Mouse (Mus musculus): Measurements from ENCODE around the gene Mzf1.
"Not testable (repeated sequence)": the region's sequence is repeated elsewhere in the genome, so short reads cannot be mapped to it uniquely, and the experiment has no call there.

DNA sequence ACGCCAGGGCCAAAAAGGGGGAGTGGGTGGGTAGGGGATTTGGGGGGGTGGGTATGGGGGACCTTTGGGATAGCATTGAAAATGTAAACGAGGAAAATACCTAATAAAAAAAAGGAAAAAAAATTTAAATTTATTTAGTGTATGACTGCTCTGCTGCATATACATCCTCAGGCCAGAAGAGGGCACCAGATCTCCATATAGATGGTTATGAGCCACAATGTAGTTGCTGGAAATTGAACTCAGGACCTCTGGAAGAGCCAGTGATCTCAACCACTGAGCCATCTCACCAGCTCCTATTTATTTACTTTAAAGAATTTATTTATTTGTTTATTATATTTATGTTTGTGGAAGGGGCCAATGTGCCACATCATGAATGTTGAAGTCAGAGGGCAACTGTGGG, 8.8 kb upstream of the Mzf1 start:
- TF ChIP-seq CTCF (IDR thresholded peaks at IDR 0.05; ENCODE audit: low read depth, low read length), result 0 out of 2 replicates have a peak, but pooled peaks have one; percentile 30
- TF ChIP-seq GATA1 (IDR thresholded peaks at IDR 0.05; ENCODE audit: borderline replicate concordance, low read length); POLR2AphosphoS5 (IDR thresholded peaks at IDR 0.05; ENCODE audit: insufficient replicate concordance, low read depth, low read length); GATA2 (IDR thresholded peaks at IDR 0.05; ENCODE audit: borderline replicate concordance, low read depth, low read length): not testable (repeated sequence)
